25 mouse cellular contexts compared by ENCODE assay signal in the genomic region with DNA sequence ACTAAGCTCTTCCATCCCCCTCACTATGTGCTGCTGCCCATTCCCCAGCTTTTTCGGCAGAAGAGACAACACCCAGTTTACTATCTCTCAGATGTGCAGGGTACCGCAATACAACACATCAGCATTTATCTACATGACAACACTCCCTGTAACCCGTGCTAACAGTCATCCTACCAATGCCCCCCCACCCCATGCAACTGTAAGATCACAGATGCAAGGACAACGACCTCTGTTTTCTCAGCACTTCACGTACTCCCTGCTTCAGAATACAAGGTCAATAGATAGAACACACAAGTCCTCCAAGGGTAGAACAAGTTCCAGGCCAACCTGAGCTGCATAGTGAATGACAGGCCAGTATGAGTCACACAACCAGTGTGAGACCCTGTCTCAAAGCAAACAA. TPM values are rescaled to one million over a fixed set of nuclear protein-coding genes. Genes with fewer than 3 reads are reported as not detected.
DNase-seq lines count a peak whose midpoint lies in the region; ATAC-seq lines count a peak whose summit lies in the region.
"Had no signal": no experiment of that assay in that cellular context is flagged by ENCODE, and none has a peak within 500 bp of the region (broad histone marks: within the 10 kb centered on the region; RNA-seq: fewer than 3 reads in every experiment).

No protein-coding gene starts in this region.

- H3K27me3 ChIP-seq in liver, embryonic 13.5 days: no peaks in the 10 kb centered on the region
- H3K27me3 ChIP-seq: embryonic facial prominence, embryonic 13.5 days; forebrain, embryonic 13.5 days; hindbrain, embryonic 15.5 days; limb, embryonic 15.5 days; neural tube, embryonic 15.5 days had no signal

- WGBS in liver, embryonic 13.5 days (ENCODE audit: insufficient replicate concordance): 15% methylated on average over 5 of the region's 5 CpGs

- no peak overlapping the region for H3K9ac ChIP-seq in liver, embryonic 13.5 days
- H3K9ac ChIP-seq: embryonic facial prominence, embryonic 13.5 days; forebrain, embryonic 13.5 days; hindbrain, embryonic 15.5 days; limb, embryonic 15.5 days; neural tube, embryonic 15.5 days had no signal

- H3K4me1 ChIP-seq in liver, embryonic 13.5 days (replicated peaks): peaks cover 59% of the 10 kb centered on the region
- H3K4me1 ChIP-seq: embryonic facial prominence, embryonic 13.5 days; limb, embryonic 15.5 days; midbrain, embryonic 10.5 days; neural tube, embryonic 15.5 days had no signal

- no peaks in the 10 kb centered on the region for H3K9me3 ChIP-seq in liver, embryonic 13.5 days (replicated peaks)
- H3K9me3 ChIP-seq: embryonic facial prominence, embryonic 13.5 days; forebrain, embryonic 13.5 days; heart, embryonic 10.5 days; hindbrain, embryonic 15.5 days; limb, embryonic 15.5 days; midbrain, embryonic 10.5 days; neural tube, embryonic 15.5 days had no signal

- DNase-seq in ES-CJ7 (ENCODE audit: low read depth, low spot score) (peak; percentile 90), ZHBTc4 (ENCODE audit: low read depth, low spot score) (peak; percentile 91)
- peak; percentile 34 for DNase-seq in liver, embryonic 13.5 days
- DNase-seq in left cerebral cortex, postnatal 36 days (ENCODE audit: low spot score in 2 of 2): no peak
- no peak for DNase-seq in cerebellum, postnatal 10 days
- no peak for DNase-seq in T-cell, adult 2 months (ENCODE audit: low spot score)
- DNase-seq: cerebellum, adult 11-12 months; cerebellum, postnatal 14 days; embryo, embryonic 11 days; heart, postnatal 4 days; kidney, adult 2 months; left cerebral cortex, postnatal 4 days; lung, postnatal 4 days had no signal

- H3K4me2 ChIP-seq in liver, embryonic 13.5 days: no peak overlapping the region
- H3K4me2 ChIP-seq: embryonic facial prominence, embryonic 13.5 days; forebrain, embryonic 13.5 days; hindbrain, embryonic 15.5 days; limb, embryonic 15.5 days; neural tube, embryonic 15.5 days had no signal

- H3K4me3 ChIP-seq in liver, embryonic 13.5 days (replicated peaks): no peak overlapping the region
- H3K4me3 ChIP-seq: embryonic facial prominence, embryonic 13.5 days; erythroblast, embryonic 14.5 days; forebrain, embryonic 13.5 days; heart, embryonic 10.5 days; hindbrain, embryonic 15.5 days; left cerebral cortex, adult 2 months; limb, embryonic 15.5 days; midbrain, embryonic 10.5 days; neural tube, embryonic 15.5 days had no signal

- H3K36me3 ChIP-seq in liver, embryonic 13.5 days: no peaks in the 10 kb centered on the region
- H3K36me3 ChIP-seq: embryonic facial prominence, embryonic 13.5 days; heart, embryonic 10.5 days; limb, embryonic 15.5 days; neural tube, embryonic 15.5 days had no signal

- intact Hi-C loops in left cerebral cortex, postnatal 36 days (cut with DNase I): no loop called here

- peak; percentile 88 for ATAC-seq in liver, embryonic 13.5 days (ENCODE audit: low read depth)
- peak; percentile 96 for ATAC-seq in megakaryocyte-erythroid progenitor cell, adult 5-6 weeks (replicated peaks; ENCODE audit: low FRiP score, low TSS enrichment, poor library complexity, severe bottlenecking)
- ATAC-seq: forebrain, embryonic 13.5 days; midbrain, embryonic 16.5 days had no signal

- no peak overlapping the region for H3K27ac ChIP-seq in liver, embryonic 13.5 days
- H3K27ac ChIP-seq: embryonic facial prominence, embryonic 13.5 days; forebrain, embryonic 13.5 days; heart, embryonic 10.5 days; hindbrain, embryonic 15.5 days; kidney, postnatal 0 days; left cerebral cortex, adult 2 months; limb, embryonic 15.5 days; midbrain, embryonic 10.5 days; neural tube, embryonic 15.5 days had no signal

RNA-seq across cellular contexts. Expression of gene Macf1, which starts 28.9 kb away (rescaled TPM):
- polyA plus RNA-seq in liver, embryonic 13.5 days (2015; fragmentation: Nextera tagmentation; extraction: Ambion mirVana): 9.5 and 9.8 TPM in 2 replicates
- 101 and 139 TPM in 2 replicates for total RNA-seq in megakaryocyte-erythroid progenitor cell, adult 5-6 weeks (2014; fragmentation: Nextera tagmentation)
- 111 and 173 TPM in 2 replicates for total RNA-seq in megakaryocyte-erythroid progenitor cell, adult 5-6 weeks (2017)
- total RNA-seq in left cerebral cortex, postnatal 36 days (2021): 100 to 1,000 TPM; 187 to 233 TPM

Comparison
In these comparisons a context has a peak if more than half of its experiments do, and no peak if none do; other contexts are left out.
1. DNase-seq: peak in ES-CJ7 (single experiment), ZHBTc4 (single experiment) and liver, embryonic 13.5 days (single experiment); none in left cerebral cortex, postnatal 36 days (0 of 2), cerebellum, postnatal 10 days (0 of 2) and T-cell, adult 2 months (single experiment).